Mouse (Mus musculus) kidney, adult 2 months (tissue): ENCODE measurements around the gene Fam3b.

Experiments
- CTCF ChIP-seq: fragments of 200-500 bp; conservative IDR thresholded peaks from 2 replicates; pipeline ENCODE4 v1.5.1; 2011; ENCODE audit warnings: low read depth, mild to moderate bottlenecking, control low read depth, low read length, moderate library complexity, mixed read lengths; ENCODE audit not compliant: insufficient read depth, insufficient read length
- POLR2A ChIP-seq: fragments of 200-500 bp; IDR thresholded peaks from one replicate; pipeline ENCODE4 v1.6.1; 2011; ENCODE audit warnings: low read depth, low read length, control low read depth

- no peak for TF ChIP-seq POLR2A
- TF ChIP-seq CTCF: no peak
Observed at GRCm38 (mm10) chr16:97476524-97476923, 38.1 kb downstream of the Fam3b start.
